ENCODE assay signal across 1 mouse cellular context in the genomic region with DNA sequence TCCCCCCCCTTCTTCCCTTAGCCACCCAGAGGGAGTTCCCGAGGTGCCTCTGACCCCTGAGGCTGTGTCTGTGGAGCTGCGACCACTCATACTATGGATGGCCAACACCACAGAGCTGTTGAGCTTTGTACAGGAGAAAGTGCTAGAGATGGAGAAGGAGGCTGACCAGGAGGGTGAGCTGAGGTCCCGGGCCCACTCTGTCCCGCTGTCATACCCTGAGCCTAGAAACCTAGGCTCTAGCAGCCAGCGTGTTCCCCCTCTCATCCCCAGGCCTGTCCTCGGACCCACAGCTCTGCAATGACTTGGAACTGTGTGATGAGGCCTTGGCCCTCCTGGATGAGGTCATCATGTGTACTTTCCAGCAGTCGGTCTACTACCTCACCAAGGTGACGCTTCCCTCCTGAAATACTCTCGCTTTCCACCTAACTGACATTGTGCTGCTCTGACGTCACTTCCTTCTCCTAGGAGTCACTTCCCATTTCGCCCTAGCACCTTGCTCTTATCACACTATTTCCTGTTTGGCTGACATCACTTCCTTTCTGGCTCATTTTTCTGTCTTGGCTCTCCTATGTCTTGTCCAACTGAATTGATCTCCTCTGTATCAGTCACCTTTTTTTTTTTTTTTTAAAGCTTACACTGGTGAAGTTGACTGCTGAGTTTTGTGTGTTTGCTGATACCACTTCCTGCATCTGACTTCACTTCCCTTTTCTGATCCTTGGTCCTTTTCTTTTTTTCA.
A peak's percentile ranks its signal among the peaks of the same experiment; 100 is the strongest.
TF ChIP-seq lines count a peak whose summit lies in the region.

No protein-coding gene starts in this region.

TF ChIP-seq in MEL, 35 proteins besides CTCF, POLR2A, EP300 and RAD21:
- TF ChIP-seq USF1 (IDR thresholded peaks at IDR 0.05; ENCODE audit: low read depth, low read length), result no peak
- TF ChIP-seq ELF1 (IDR thresholded peaks at IDR 0.05; ENCODE audit: low read depth, low read length), result peak; percentile 58
- TF ChIP-seq MYC (IDR thresholded peaks at IDR 0.05; ENCODE audit: low read depth, low read length), result no peak
- TF ChIP-seq RCOR1 (IDR thresholded peaks at IDR 0.05; ENCODE audit: low read depth, low read length), result no peak
- no peak for TF ChIP-seq SMC3 (IDR thresholded peaks at IDR 0.05; ENCODE audit: low read depth, low read length)
- no peak for TF ChIP-seq MAZ (IDR thresholded peaks at IDR 0.05; ENCODE audit: low read depth, low read length)
- TF ChIP-seq CHD1 (IDR thresholded peaks at IDR 0.05; ENCODE audit: low read depth, low read length), result no peak
- 0 out of 2 replicates have a peak, but pooled peaks have one; percentile 36 for TF ChIP-seq SIN3A (IDR thresholded peaks at IDR 0.05; ENCODE audit: low read length)
- peak; percentile 66 for TF ChIP-seq GATA1 (IDR thresholded peaks at IDR 0.05; ENCODE audit: low read depth, low read length)
- TF ChIP-seq USF2 (IDR thresholded peaks at IDR 0.05; ENCODE audit: borderline replicate concordance in 1 of 2, insufficient read depth in 1 of 2, low read depth in 1 of 2, low read length in 2 of 2), result no peak
- no peak for TF ChIP-seq BHLHE40 (IDR thresholded peaks at IDR 0.05; ENCODE audit: borderline replicate concordance, low read depth, low read length)
- no peak for TF ChIP-seq GABPA (IDR thresholded peaks at IDR 0.05; ENCODE audit: low read depth, low read length)
- TF ChIP-seq NELFE (IDR thresholded peaks at IDR 0.05; ENCODE audit: low read depth, low read length), result no peak
- TF ChIP-seq TAL1 (IDR thresholded peaks at IDR 0.05; ENCODE audit: low read length), result no peak
- peak; percentile 36; the same call in 1 of the 2 replicates for TF ChIP-seq MYB (IDR thresholded peaks at IDR 0.05; ENCODE audit: low read depth, low read length)
- peak; percentile 64; the same call in 1 of the 2 replicates for TF ChIP-seq HCFC1 (IDR thresholded peaks at IDR 0.05; ENCODE audit: low read depth, low read length)
- TF ChIP-seq MAFK (IDR thresholded peaks at IDR 0.05; ENCODE audit: borderline replicate concordance, low read depth, low read length), result no peak
- TF ChIP-seq UBTF (IDR thresholded peaks at IDR 0.05; ENCODE audit: borderline replicate concordance, insufficient read depth, low read depth, low read length), result no peak
- TF ChIP-seq ZNF384 (IDR thresholded peaks at IDR 0.05; ENCODE audit: low read depth, low read length), result peak; percentile 89
- TF ChIP-seq TBP (IDR thresholded peaks at IDR 0.05; ENCODE audit: low read depth, low read length), result 0 out of 2 replicates have a peak, but pooled peaks have one; percentile 27
- TF ChIP-seq ZMIZ1 (IDR thresholded peaks at IDR 0.05; ENCODE audit: low read depth, low read length), result no peak
- TF ChIP-seq MXI1 (IDR thresholded peaks at IDR 0.05; ENCODE audit: low read depth, low read length), result no peak
- TF ChIP-seq MEF2A (IDR thresholded peaks at IDR 0.05; ENCODE audit: extremely low read depth, insufficient replicate concordance, low read depth, low read length, poor library complexity, severe bottlenecking), result no peak
- TF ChIP-seq JUND (IDR thresholded peaks at IDR 0.05; ENCODE audit: low read depth, low read length), result peak; percentile 59; the same call in 1 of the 2 replicates
- no peak for TF ChIP-seq ZC3H11A (IDR thresholded peaks at IDR 0.05; ENCODE audit: low read depth, low read length)
- no peak for TF ChIP-seq POLR2AphosphoS2 (IDR thresholded peaks at IDR 0.05; ENCODE audit: low read length)
- TF ChIP-seq MAX (IDR thresholded peaks at IDR 0.05; ENCODE audit: low read length), result peak; percentile 19; the same call in 1 of the 2 replicates
- no peak for TF ChIP-seq ZKSCAN1 (IDR thresholded peaks at IDR 0.05; ENCODE audit: low read depth, low read length)
- no peak for TF ChIP-seq TCF12 (IDR thresholded peaks at IDR 0.05; ENCODE audit: low read depth, low read length)
- no peak for TF ChIP-seq POLR2AphosphoS5 (IDR thresholded peaks at IDR 0.05; ENCODE audit: borderline replicate concordance, low read depth, low read length)
- no peak for TF ChIP-seq E2F4 (IDR thresholded peaks at IDR 0.05; ENCODE audit: borderline replicate concordance, low read depth, low read length)
- no peak for TF ChIP-seq CHD2 (IDR thresholded peaks at IDR 0.05; ENCODE audit: low read length)
- no peak for TF ChIP-seq KAT2A (conservative IDR thresholded peaks at IDR 0.05; ENCODE audit: low read depth, low read length)
- TF ChIP-seq ETS1 (IDR thresholded peaks at IDR 0.05; ENCODE audit: low read depth, low read length), result peak; percentile 82
- no peak for TF ChIP-seq NRF1 (IDR thresholded peaks at IDR 0.05; ENCODE audit: insufficient read depth, low read depth, low read length, poor library complexity, severe bottlenecking)
TF ChIP-seq in MEL: peak in this region for 10.
